Mouse (Mus musculus) thymus, postnatal 25 days (tissue): Measurements from ENCODE around the gene Gmds.

Experiments
- DNase-seq: peaks from one replicate; pipeline ENCODE4 v3.0.0; 2022

Gmds gene

GRCm38 (mm10) chr13:31775762-31776161, 562.8 kb downstream of the Gmds start:
- no peak for DNase-seq

GRCm38 (mm10) chr13:31772882-31773281, 565.7 kb downstream of the Gmds start:
- no peak for DNase-seq
